Mouse (Mus musculus) liver, embryonic 15.5 days (tissue): ENCODE measurements around the gene Ate1. TPM values are rescaled to one million over a fixed set of nuclear protein-coding genes. Genes with fewer than 3 reads are reported as not detected.
A peak's percentile ranks its signal among the peaks of the same experiment; 100 is the strongest.
"Not testable (repeated sequence)": the region's sequence is repeated elsewhere in the genome, so short reads cannot be mapped to it uniquely, and the experiment has no call there.

ENCODE experiments used
- ATAC-seq: fragments of 200-750 bp; cut with Nextera tagmentation; 2 replicates; pipeline ENCODE4 v1.8.0; 2017; ENCODE audit warnings: moderate number of reproducible peaks, mild to moderate bottlenecking, moderate library complexity; ENCODE audit not compliant: insufficient read depth
- H3K27ac ChIP-seq: fragments of 300-500 bp; sonication (generic); replicated peaks from 2 replicates; pipeline ENCODE4 v1.5.1; 2015; ENCODE audit warnings: mild to moderate bottlenecking, inconsistent platforms
- H3K27me3 ChIP-seq: fragments of 300-500 bp; sonication (generic); 2 replicates; pipeline ENCODE4 v1.6.1; 2015; ENCODE audit warnings: mild to moderate bottlenecking, inconsistent platforms
- H3K36me3 ChIP-seq: fragments of 300-500 bp; sonication (generic); replicated peaks from 2 replicates; pipeline ENCODE4 v1.6.1; 2015; ENCODE audit warnings: moderate library complexity, mild to moderate bottlenecking, inconsistent platforms
- H3K4me1 ChIP-seq: fragments of 300-500 bp; sonication (generic); replicated peaks from 2 replicates; pipeline ENCODE4 v1.6.1; 2015; ENCODE audit warnings: inconsistent platforms
- H3K4me2 ChIP-seq: fragments of 300-500 bp; sonication (generic); 2 replicates; pipeline ENCODE4 v1.6.1; 2015; ENCODE audit warnings: moderate library complexity, mild to moderate bottlenecking, inconsistent platforms
- H3K4me3 ChIP-seq: fragments of 300-500 bp; sonication (generic); replicated peaks from 2 replicates; pipeline ENCODE4 v1.5.1; 2015; ENCODE audit warnings: mild to moderate bottlenecking, inconsistent platforms
- H3K9ac ChIP-seq: fragments of 300-500 bp; sonication (generic); 2 replicates; pipeline ENCODE4 v1.6.1; 2015; ENCODE audit warnings: moderate library complexity, mild to moderate bottlenecking, inconsistent platforms
- H3K9me3 ChIP-seq: fragments of 300-500 bp; sonication (generic); replicated peaks from 2 replicates; pipeline ENCODE4 v1.6.1; 2016; ENCODE audit warnings: inconsistent platforms
- WGBS: fragments of 180-500 bp; shearing (Covaris S2); methylation state at CpG from one replicate; pipeline ENCODE4 v1.1.7; 2015; ENCODE audit warnings: mixed read lengths; ENCODE audit not compliant: insufficient replicate concordance; 5-methylcytosine and 5-hydroxymethylcytosine counted together
- polyA plus RNA-seq: library from polyadenylated mRNA; unstranded; fragments of >200 nt; fragmentation: Nextera tagmentation; extraction: Ambion mirVana; gene quantifications from 2 replicates; pipeline ENCODE4 v1.2.1, GENCODE M21; 2015

Ate1 gene
- polyA plus RNA-seq, 1 experiment from 2014 or later = 24.1 TPM

DNA sequence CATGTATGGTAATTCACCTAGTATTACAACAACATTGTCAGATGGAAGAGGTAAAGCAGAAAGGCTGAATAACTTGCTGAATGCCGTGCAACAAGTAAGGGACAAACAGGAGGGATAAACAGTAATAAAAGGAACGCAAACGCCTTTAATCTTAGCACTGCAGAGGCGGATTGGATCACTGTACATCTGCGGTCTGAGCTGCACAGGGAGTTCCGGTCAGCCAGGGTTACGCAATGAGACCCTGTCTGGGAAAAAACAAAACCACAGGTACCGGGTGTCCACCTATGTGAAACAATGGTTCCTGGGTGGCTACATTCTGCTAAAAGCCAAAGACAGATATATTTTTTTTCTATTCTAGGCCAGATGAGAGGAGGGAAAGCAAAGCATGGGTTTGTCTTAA lies 3.3 kb upstream of the Ate1 start:
- 58% methylated on average over 8 of the region's 8 CpGs for WGBS
- no peak overlapping the region for H3K9ac ChIP-seq
- H3K4me1 ChIP-seq = peaks cover 17% of the 10 kb centered on the region
- no peak overlapping the region for H3K27ac ChIP-seq
- no peaks in the 10 kb centered on the region for H3K9me3 ChIP-seq
- ATAC-seq = no peak
- no peak overlapping the region for H3K4me2 ChIP-seq
- no peaks in the 10 kb centered on the region for H3K27me3 ChIP-seq
- H3K36me3 ChIP-seq = no peaks in the 10 kb centered on the region
- H3K4me3 ChIP-seq = no peak overlapping the region

DNA sequence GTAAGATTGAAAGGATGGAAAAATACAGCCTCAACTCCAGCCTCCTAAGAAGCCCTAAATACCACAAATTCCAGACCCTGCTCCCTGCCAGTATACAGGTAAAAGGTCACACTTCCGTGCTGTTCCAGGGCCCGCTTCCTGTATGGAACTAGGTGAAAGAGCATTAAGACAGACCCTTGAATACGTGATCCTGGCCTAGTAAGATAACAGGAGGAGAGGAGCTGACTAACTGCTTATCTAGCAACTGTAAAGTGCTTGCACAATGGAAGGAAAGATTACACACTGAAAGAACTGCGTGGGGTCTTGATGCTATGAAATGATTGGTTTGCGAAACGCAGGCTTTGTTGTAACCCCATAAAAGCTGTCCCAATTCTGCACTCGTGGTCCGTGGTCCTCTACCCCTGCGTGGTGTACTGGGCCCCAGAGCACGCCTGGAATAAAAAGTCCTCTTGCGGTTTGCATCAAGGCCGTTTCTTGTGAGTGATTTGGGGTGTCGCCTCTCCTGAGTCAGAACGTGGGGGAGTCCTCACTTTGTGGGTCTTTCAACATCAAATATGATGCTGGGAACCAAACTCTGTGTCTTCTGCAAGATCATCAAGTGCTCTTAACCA lies 748 bp upstream of the Ate1 start:
- Histone ChIP-seq H3K9ac (no peak overlapping the region), H3K9me3 (no peaks in the 10 kb centered on the region), H3K4me3 (no peak overlapping the region), H3K4me1 (peaks cover 32% of the 10 kb centered on the region), H3K36me3 (no peaks in the 10 kb centered on the region), H3K27me3 (no peaks in the 10 kb centered on the region), H3K27ac (peak overlapping the region; percentile 88), H3K4me2 (peak overlapping the region; percentile 89)
- no peak for ATAC-seq
- 44% methylated on average over 14 of the region's 14 CpGs for WGBS

DNA sequence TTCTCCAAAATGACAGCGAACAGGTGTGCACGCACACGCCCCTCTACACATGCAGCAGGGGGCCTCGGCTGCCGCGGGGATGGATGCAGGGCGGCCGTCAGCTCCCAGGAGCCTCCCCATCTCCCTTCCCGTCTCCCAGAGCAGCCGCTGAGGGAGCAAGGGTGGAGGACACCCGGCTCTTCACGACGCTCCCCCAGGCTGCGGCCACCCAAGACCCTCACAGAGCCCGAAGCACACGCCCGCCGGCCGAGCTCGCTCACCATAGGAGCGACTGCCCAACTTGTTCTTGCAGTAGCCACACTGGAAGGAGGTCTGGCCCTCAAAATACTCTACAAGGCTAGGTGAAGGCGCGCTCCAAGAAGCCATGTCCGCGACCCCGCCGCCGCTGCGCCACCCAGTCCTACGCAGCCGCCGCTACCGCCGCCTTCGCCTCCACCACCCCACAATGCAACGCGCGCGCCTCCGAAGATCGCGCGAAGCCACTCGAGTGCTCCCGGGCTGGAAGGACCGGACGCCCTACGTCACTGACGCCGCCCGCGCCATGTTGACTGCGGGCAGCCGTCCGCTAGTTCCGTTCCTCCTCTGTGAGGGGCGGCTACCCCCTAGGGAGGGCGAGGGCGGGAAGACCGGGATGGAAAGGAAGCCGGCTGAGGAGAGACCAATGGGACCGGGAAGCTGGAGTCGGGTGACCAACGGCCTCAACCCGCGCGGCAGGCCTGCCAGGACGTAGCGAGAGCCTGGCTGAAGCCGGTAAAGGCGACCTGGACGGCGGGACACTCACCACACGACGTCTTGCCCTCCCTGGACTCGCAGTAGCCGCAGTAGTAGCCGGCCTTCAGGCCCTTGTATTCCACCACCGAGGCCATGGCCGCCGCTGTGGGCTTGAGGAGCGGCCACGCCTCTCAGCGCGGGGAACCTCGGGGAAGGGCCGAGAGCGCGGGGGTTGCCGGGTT lies 797 bp downstream of the Ate1 start:
- Histone ChIP-seq H3K4me1 (peaks cover 32% of the 10 kb centered on the region), H3K27ac (peak overlapping the region; percentile 88), H3K9ac (peak overlapping the region; percentile 98), H3K36me3 (0 out of 2 replicates have a peak, but pooled peaks cover 4% of the 10 kb centered on the region), H3K27me3 (no peaks in the 10 kb centered on the region), H3K4me3 (peak overlapping the region; percentile 97), H3K9me3 (no peaks in the 10 kb centered on the region), H3K4me2 (peak overlapping the region; percentile 89)
- under 1% methylated on average over 90 of the region's 90 CpGs for whole genome bisulfite sequencing
- ATAC-seq = peak; percentile 92

DNA sequence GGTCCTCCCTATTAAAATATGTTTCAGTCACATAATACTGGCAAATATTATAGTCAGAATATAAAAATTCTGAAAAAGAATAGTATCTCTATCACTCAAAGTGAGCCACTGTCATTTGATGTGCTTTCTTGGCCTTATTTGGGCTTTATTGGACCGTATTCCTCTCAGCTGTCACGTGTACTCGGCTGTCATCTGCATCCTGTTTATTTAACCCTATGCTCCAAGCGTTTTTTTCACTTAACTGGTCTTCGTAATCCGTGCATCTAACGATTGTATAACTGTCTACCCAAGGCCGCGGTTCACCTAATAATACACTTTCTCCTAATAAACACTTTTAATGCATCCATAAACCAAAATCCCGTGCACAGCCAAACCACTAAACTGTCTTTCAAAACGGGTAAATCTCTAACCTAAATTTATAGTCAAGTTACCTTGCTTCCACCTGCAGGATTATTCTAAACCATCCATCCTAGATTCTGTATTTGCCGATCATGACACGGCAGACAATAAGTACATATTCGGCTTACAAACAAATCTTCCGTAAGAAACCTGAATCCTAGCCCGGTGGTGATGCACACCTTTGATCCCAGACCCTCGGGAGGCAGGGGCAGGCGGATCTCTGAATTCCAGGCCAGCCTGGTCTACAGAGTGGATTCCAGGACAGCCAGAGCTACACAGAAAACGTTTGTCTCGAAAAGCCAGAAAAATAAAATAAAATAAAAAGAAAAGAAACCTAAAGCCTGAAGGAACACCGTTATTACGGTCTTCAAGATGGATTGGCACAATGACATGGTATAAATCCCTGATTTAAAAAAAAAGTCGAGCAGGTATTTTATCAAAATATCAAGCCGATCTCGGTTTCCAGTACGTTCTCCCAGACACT lies 1.7 kb downstream of the Ate1 start:
- Histone ChIP-seq H3K27ac (peak overlapping the region; percentile 88; the same call in 1 of the 2 replicates), H3K9me3 (no peaks in the 10 kb centered on the region), H3K9ac (peak overlapping the region; percentile 98), H3K4me1 (peaks cover 32% of the 10 kb centered on the region), H3K4me3 (peak overlapping the region; percentile 97), H3K4me2 (peak overlapping the region; percentile 89), H3K27me3 (no peaks in the 10 kb centered on the region), H3K36me3 (0 out of 2 replicates have a peak, but pooled peaks cover 6% of the 10 kb centered on the region)
- ATAC-seq = no peak
- 27% methylated on average over 26 of the region's 26 CpGs for WGBS

DNA sequence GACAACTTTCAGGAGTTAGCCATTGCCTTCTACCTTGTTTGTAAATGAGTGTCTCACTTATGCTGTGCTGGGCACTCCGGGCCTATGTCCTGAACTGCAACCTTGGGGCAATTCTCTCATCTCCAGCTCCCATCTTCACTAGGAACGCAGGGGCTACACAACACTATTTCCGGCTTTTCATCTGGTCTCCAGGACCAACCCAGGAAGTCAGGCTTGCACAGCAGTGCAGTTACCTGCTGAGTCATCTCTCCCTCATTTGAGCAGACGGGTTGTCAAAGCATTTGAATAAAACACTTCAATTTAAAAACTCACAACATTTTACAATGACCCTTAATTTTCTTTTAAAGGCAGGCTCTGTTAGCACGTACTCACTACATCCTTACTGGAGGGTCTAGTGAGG lies 9.9 kb downstream of the Ate1 start:
- ATAC-seq = no peak
- Histone ChIP-seq H3K9ac (no peak overlapping the region), H3K4me3 (no peak overlapping the region), H3K9me3 (no peaks in the 10 kb centered on the region), H3K36me3 (peaks cover 59% of the 10 kb centered on the region), H3K27me3 (no peaks in the 10 kb centered on the region), H3K4me1 (no peaks in the 10 kb centered on the region), H3K27ac (no peak overlapping the region), H3K4me2 (no peak overlapping the region)
- 69% methylated on average over 5 of the region's 5 CpGs for WGBS

DNA sequence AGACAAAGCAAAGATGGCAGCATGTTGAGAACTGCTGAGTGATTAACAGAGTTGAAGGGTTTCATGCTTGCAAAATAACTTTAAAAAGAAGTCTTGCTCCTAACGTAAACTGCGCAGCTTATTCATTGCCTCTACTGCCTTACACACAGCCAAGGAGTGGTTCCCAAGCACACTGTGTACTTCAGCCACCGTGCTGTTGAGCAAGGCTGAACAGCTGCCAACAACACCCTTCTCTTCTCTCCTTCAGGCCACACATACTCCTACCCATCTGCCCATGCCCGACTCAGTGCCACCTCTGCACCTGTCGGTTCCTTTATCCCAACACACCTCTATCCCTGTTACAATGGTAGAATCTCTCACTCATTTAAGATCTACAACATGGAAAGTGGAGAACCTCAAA lies 17.2 kb downstream of the Ate1 start:
- Histone ChIP-seq H3K27ac (no peak overlapping the region), H3K9me3 (no peaks in the 10 kb centered on the region), H3K9ac (no peak overlapping the region), H3K27me3 (no peaks in the 10 kb centered on the region), H3K4me3 (no peak overlapping the region), H3K4me1 (no peaks in the 10 kb centered on the region), H3K4me2 (no peak overlapping the region), H3K36me3 (peaks cover 62% of the 10 kb centered on the region)
- WGBS = 88% methylated on average over 5 of the region's 5 CpGs
- ATAC-seq = no peak

DNA sequence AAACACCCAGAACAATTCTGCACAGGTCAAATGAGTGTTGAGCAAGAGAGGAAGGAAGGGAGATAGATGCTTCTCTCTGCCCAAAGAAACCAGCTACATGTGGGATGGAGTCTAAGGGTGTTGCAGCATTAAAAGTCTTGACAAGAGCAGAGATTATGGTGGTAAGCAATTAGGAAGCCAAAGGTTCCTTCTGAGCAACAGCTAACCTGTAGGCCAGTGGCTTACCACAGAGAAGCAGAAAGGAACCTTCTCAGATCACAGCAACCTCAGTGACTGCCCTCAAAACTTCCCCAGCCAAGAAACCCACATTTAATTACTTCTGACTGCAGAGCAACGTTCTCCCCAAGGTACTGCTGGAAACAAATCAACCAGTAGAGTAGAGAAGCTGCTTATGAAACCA lies 18.7 kb downstream of the Ate1 start:
- Histone ChIP-seq H3K4me1 (no peaks in the 10 kb centered on the region), H3K4me3 (no peak overlapping the region), H3K4me2 (no peak overlapping the region), H3K9ac (no peak overlapping the region), H3K36me3 (peaks cover 49% of the 10 kb centered on the region), H3K27ac (no peak overlapping the region), H3K9me3 (no peaks in the 10 kb centered on the region), H3K27me3 (no peaks in the 10 kb centered on the region)
- ATAC-seq = no peak
- 28% methylated on average over 1 of the region's 1 CpGs for WGBS

DNA sequence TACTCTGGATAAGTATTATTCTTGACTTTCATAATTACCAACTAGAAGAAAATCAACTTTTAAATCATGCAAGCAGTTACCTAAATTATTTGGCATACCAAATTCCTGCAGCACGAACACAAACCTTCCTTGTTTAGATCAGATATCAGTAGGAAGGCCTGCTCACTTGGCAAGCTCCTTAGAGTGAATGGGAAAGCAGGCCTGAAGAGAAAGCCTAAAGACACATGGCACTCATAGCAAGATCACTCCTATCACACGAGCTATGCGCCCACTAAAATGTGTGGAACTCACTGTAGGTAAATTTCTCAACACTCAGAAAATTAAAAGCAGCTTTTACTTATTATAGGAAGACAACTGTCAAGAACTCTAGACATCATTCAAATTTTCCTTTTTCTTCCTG lies 26.8 kb downstream of the Ate1 start:
- H3K27ac ChIP-seq = no peak overlapping the region
- H3K4me1 ChIP-seq = peaks cover 3% of the 10 kb centered on the region; the same call in 1 of the 2 replicates
- no peak overlapping the region for H3K9ac ChIP-seq
- 79% methylated on average over 3 of the region's 3 CpGs for WGBS
- no peak for ATAC-seq
- H3K4me2 ChIP-seq = no peak overlapping the region
- H3K36me3 ChIP-seq = peaks cover 15% of the 10 kb centered on the region; the same call in 1 of the 2 replicates
- no peaks in the 10 kb centered on the region for H3K9me3 ChIP-seq
- no peaks in the 10 kb centered on the region for H3K27me3 ChIP-seq
- no peak overlapping the region for H3K4me3 ChIP-seq

DNA sequence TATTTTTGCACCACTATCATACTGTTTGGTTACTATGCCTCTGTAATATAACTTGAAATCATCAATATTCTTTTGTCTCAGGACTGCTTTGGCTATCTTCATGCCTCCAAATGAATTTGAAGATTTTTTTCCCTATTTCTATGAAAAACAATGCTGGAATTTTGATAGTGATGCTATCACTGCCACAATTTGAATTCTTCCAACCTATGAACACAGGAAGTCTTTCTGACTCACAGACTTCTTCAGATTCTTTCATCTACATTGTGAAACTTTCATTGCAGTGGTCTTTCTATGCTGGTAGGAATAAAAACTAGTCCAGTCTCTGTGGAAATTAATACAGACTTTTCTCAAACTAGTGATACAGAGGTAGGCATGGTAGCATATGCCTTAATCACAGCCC lies 28.1 kb downstream of the Ate1 start:
- no peak for ATAC-seq
- Histone ChIP-seq H3K9ac (no peak overlapping the region), H3K4me1 (peaks cover 3% of the 10 kb centered on the region; the same call in 1 of the 2 replicates)

DNA sequence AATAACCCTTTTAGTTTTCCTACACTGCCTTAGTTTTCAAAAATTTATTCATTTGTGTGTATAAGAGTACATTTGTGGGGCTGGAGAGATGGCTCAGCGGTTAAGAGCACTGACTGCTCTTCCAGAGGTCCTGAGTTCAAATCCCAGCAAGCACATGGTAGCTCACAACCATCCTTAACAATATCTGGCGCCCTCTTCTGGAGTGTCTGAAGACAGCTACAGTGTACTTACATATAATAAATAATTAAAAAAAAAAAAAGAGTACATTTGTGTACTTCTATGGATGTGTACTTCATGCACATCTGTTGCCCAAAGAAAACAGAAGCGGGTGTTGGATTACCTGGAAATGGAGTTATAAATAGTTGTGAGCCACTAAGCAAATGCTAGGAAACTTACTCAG lies 41.2 kb downstream of the Ate1 start:
- H3K9me3 ChIP-seq, ATAC-seq, H3K27me3 ChIP-seq, H3K27ac ChIP-seq, H3K9ac ChIP-seq, H3K4me1 ChIP-seq, H3K4me2 ChIP-seq, H3K4me3 ChIP-seq: not testable (repeated sequence)
- 70% methylated on average over 3 of the region's 3 CpGs for WGBS
- H3K36me3 ChIP-seq = peaks cover 11% of the 10 kb centered on the region

More for the DNA sequence above, 28.1 kb downstream of the Ate1 start:
- H3K4me2 ChIP-seq = no peak overlapping the region
- no peaks in the 10 kb centered on the region for H3K9me3 ChIP-seq
- no peaks in the 10 kb centered on the region for H3K27me3 ChIP-seq
- H3K27ac ChIP-seq = no peak overlapping the region
- peaks cover 19% of the 10 kb centered on the region; the same call in 1 of the 2 replicates for H3K36me3 ChIP-seq
- no peak overlapping the region for H3K4me3 ChIP-seq

DNA sequence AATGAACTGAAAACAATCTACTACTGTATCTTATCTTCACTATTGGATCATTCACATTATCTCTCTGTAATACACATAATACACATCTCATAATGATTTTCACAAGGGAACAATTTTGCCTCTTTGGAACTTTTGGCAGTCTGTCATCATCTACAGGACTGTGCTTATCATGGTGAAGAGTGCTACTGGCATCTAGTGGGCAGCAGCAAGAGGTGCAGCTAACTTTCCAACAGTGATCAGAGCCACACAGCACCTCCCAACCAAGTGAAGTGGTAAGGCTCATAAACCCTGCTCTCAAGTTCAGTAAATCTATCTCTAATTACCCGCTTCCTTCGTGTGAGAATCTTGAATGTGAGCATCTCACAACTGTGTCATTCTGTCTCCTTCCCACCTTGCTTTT lies 44.2 kb downstream of the Ate1 start:
- no peak for ATAC-seq
- WGBS = 54% methylated on average over 2 of the region's 2 CpGs

More for the DNA sequence above, 44.2 kb downstream of the Ate1 start:
- no peaks in the 10 kb centered on the region for H3K27me3 ChIP-seq
- H3K4me3 ChIP-seq = no peak overlapping the region
- H3K9ac ChIP-seq = no peak overlapping the region
- peaks cover 7% of the 10 kb centered on the region for H3K36me3 ChIP-seq
- no peaks in the 10 kb centered on the region for H3K9me3 ChIP-seq
- no peaks in the 10 kb centered on the region for H3K4me1 ChIP-seq
- H3K27ac ChIP-seq = no peak overlapping the region
- H3K4me2 ChIP-seq = no peak overlapping the region
